Mouse (Mus musculus): ENCODE results near the gene Zmiz1. TPM values are rescaled to one million over a fixed set of nuclear protein-coding genes. Genes with fewer than 3 reads are reported as not detected.

Zmiz1 gene
- polyA plus RNA-seq, 1 experiment: 54.1 TPM

DNA sequence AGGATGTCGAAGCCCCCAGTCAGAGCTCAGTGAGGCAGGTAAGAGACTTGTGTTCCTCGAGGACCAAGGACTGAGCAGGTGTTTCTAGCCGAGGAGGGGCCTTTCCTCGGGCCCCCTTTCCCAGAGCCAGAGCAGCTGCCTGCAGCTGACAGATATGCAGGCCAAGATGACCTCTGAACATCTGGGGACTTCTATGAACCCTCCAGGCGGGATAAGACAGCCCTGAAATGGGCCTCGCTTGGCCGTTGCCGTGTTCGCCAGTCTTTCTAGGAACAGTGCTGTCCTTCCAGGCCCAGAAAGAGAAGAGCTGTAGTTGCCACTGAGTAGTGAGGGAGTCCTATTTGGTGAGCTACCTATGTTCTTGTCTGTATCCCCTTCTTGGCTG, 65.1 kb downstream of the Zmiz1 start:
- TF ChIP-seq FLI1 (IDR thresholded peaks at IDR 0.05; ENCODE audit: low read length) (no peak), GATA1 (IDR thresholded peaks at IDR 0.05; ENCODE audit: borderline replicate concordance, low read length) (no peak)
- Histone ChIP-seq H3K36me3 (replicated peaks; ENCODE audit: low read length) (peaks cover 80% of the 10 kb centered on the region), H3K9me3 (no peaks in the 10 kb centered on the region), H3K27me3 (replicated peaks) (no peaks in the 10 kb centered on the region), H3K4me3 (replicated peaks) (peak overlapping the region; percentile 42), H3K4me1 (peaks cover 100% of the 10 kb centered on the region)

DNA sequence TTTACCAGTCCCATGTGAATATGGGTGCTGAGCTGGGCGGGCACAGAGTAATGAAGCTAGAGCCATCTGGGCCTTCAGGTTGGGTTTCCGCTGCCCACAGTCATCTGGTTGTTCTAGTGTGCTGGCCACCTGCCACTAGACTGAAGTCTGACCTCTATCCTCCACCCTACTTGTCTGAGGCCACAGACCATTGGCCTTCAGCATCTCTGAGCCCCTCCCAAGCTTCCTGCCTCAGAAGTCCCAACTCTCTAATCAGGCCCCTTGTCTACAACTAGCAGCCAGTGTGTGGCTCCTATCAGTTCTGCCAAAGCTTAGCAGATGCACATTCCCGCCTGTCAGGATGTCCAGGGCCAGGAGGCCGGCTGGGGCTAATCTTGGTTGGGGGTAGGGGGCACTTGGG, 65.9 kb downstream of the Zmiz1 start:
- no peaks in the 10 kb centered on the region for H3K9me3 ChIP-seq
- H3K4me3 ChIP-seq (replicated peaks): peak overlapping the region; percentile 53
- no peak for TF ChIP-seq FLI1 (IDR thresholded peaks at IDR 0.05; ENCODE audit: low read length)
- TF ChIP-seq GATA1 (IDR thresholded peaks at IDR 0.05; ENCODE audit: borderline replicate concordance, low read length): no peak
- H3K27me3 ChIP-seq (replicated peaks): no peaks in the 10 kb centered on the region
- H3K36me3 ChIP-seq (replicated peaks; ENCODE audit: low read length): peaks cover 79% of the 10 kb centered on the region
- peaks cover 98% of the 10 kb centered on the region for H3K4me1 ChIP-seq

DNA sequence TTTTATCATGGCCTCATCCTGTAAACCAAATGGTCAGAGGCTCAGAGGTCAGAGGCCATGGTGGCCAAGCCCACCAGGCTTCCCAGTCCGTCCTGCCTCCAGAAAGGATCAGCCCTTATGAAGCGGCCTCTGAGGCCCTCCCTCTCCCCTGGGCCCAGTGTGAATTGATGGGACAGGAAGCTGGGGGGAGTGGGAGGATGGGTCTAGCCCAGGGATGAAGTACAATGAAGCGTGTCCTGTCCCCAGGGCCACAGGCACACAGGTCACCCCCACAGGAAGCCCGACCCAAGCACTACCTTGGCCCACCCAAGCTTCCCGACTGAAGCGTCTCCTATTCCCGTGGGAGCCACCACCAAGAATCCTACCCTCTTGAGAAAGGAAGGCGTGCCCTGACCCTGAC, 66.7 kb downstream of the Zmiz1 start:
- H3K9me3 ChIP-seq: no peaks in the 10 kb centered on the region
- peak overlapping the region; percentile 53 for H3K4me3 ChIP-seq (replicated peaks)
- no peaks in the 10 kb centered on the region for H3K27me3 ChIP-seq (replicated peaks)
- peaks cover 71% of the 10 kb centered on the region for H3K36me3 ChIP-seq (replicated peaks; ENCODE audit: low read length)
- no peak for TF ChIP-seq GATA1 (IDR thresholded peaks at IDR 0.05; ENCODE audit: borderline replicate concordance, low read length)
- peaks cover 98% of the 10 kb centered on the region for H3K4me1 ChIP-seq

DNA sequence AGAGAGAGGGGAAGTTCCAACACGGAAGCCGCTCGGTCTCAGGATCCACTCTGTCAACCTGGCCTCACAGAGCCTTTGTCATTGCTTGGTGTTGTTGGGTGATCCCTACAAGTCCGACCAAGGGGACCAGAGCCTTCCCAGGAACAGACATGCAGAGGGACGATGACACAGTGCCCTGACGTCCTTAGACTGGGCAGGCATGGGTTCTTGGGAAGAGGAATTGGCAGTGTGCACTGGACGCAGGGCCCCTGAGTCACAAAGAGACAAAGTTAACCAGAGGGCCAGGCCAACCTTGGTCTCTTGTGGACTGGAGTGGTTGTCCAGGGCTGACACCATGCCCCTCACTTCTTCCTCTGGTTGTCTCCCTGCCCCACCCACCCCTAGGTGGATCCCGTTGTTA, 67.9 kb downstream of the Zmiz1 start:
- Histone ChIP-seq H3K4me1 (peaks cover 98% of the 10 kb centered on the region), H3K36me3 (replicated peaks; ENCODE audit: low read length) (peaks cover 75% of the 10 kb centered on the region), H3K27me3 (replicated peaks) (peaks cover under 1% of the 10 kb centered on the region), H3K4me3 (replicated peaks) (peak overlapping the region; percentile 53), H3K9me3 (no peaks in the 10 kb centered on the region)
- no peak for TF ChIP-seq FLI1 (IDR thresholded peaks at IDR 0.05; ENCODE audit: low read length)
- no peak for TF ChIP-seq GATA1 (IDR thresholded peaks at IDR 0.05; ENCODE audit: borderline replicate concordance, low read length)

GRCm38 (mm10) chr14:25527321-25527720, 68.3 kb downstream of the Zmiz1 start:
- Histone ChIP-seq H3K36me3 (replicated peaks; ENCODE audit: low read length) (peaks cover 77% of the 10 kb centered on the region), H3K9me3 (no peaks in the 10 kb centered on the region), H3K27me3 (replicated peaks) (peaks cover 2% of the 10 kb centered on the region), H3K4me1 (peaks cover 98% of the 10 kb centered on the region), H3K4me3 (replicated peaks) (no peak overlapping the region)
- TF ChIP-seq FLI1 (IDR thresholded peaks at IDR 0.05; ENCODE audit: low read length) (no peak), GATA1 (IDR thresholded peaks at IDR 0.05; ENCODE audit: borderline replicate concordance, low read length) (no peak)

GRCm38 (mm10) chr14:25530342-25530741, 71.4 kb downstream of the Zmiz1 start:
- Histone ChIP-seq H3K9me3 (no peaks in the 10 kb centered on the region), H3K4me1 (peaks cover 98% of the 10 kb centered on the region), H3K4me3 (replicated peaks) (no peak overlapping the region), H3K27me3 (replicated peaks) (peaks cover 2% of the 10 kb centered on the region), H3K36me3 (replicated peaks; ENCODE audit: low read length) (peaks cover 71% of the 10 kb centered on the region)
- TF ChIP-seq GATA1 (IDR thresholded peaks at IDR 0.05; ENCODE audit: borderline replicate concordance, low read length): no peak
- no peak for TF ChIP-seq FLI1 (IDR thresholded peaks at IDR 0.05; ENCODE audit: low read length)

DNA sequence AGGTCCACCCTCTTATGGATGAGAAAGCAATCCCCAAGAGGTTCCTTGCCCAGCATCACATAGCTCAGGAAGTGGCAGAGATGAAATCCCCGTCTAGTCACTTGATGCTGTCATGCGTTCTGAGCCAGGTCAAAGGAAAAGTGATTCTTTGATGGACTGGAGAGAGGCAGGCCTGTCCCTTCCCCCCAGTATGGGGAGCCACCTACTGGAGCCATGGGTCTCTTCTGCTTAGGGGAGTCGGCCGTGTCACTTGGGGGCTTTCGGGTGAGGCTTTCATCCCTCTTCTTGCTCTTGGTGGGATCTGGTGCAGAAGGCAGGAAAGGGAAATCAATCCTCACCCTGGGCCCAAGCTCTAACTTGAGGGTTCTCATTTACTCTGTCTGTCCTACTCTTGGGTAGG, 71.8 kb downstream of the Zmiz1 start:
- Histone ChIP-seq H3K4me1 (peaks cover 98% of the 10 kb centered on the region), H3K9me3 (no peaks in the 10 kb centered on the region), H3K36me3 (replicated peaks; ENCODE audit: low read length) (peaks cover 71% of the 10 kb centered on the region)

GRCm38 (mm10) chr14:25533010-25533409, 74.0 kb downstream of the Zmiz1 start:
- Histone ChIP-seq H3K9me3 (no peaks in the 10 kb centered on the region), H3K36me3 (replicated peaks; ENCODE audit: low read length) (peaks cover 75% of the 10 kb centered on the region), H3K27me3 (replicated peaks) (peaks cover 5% of the 10 kb centered on the region), H3K4me1 (peaks cover 93% of the 10 kb centered on the region), H3K4me3 (replicated peaks) (no peak overlapping the region)
- no peak for TF ChIP-seq GATA1 (IDR thresholded peaks at IDR 0.05; ENCODE audit: borderline replicate concordance, low read length)
- no peak for TF ChIP-seq FLI1 (IDR thresholded peaks at IDR 0.05; ENCODE audit: low read length)

More for the DNA sequence above, 71.8 kb downstream of the Zmiz1 start:
- Histone ChIP-seq H3K27me3 (replicated peaks) (peaks cover 5% of the 10 kb centered on the region), H3K4me3 (replicated peaks) (no peak overlapping the region)
- TF ChIP-seq GATA1 (IDR thresholded peaks at IDR 0.05; ENCODE audit: borderline replicate concordance, low read length): no peak
- no peak for TF ChIP-seq FLI1 (IDR thresholded peaks at IDR 0.05; ENCODE audit: low read length)

DNA sequence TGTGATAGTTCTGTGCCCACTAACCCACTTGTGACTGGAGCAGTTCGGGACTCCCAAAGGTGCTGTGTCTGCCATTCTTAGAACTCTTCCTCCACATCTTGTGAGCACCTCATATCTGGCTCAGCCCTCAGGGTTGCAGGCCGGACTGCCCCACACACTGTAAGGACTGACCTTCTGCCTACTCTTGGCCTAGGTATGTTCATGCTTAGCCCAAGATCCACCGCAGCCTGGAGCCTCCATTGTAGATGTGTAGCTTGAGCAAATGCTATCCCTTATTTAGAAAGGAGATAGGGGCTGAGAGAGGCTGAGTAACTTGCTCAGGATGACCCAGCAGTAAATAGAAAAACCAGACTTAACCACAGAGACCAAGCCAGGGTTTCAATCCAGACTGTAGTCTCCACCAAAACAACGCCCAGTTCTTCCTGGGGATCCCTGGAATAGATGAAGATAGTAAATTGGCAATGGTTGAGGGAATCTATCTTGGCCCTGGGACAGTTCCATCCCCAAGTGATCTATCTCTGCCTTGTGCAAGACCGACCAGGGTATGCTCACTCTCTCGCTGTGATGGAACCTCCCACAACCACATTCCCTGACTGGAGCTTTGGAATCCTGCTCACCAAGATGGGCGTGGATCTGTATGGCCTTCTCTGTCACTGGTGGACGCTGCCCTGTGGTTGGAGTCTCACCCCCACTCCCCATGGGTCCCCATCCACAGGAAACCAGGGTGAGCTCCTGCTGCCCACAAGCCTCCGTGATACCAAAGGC, 74.8 kb downstream of the Zmiz1 start:
- H3K9me3 ChIP-seq: no peaks in the 10 kb centered on the region
- H3K4me3 ChIP-seq (replicated peaks): peak overlapping the region; percentile 80
- TF ChIP-seq FLI1 (IDR thresholded peaks at IDR 0.05; ENCODE audit: low read length) (no peak), GATA1 (IDR thresholded peaks at IDR 0.05; ENCODE audit: borderline replicate concordance, low read length) (no peak)
- H3K4me1 ChIP-seq: peaks cover 89% of the 10 kb centered on the region
- H3K36me3 ChIP-seq (replicated peaks; ENCODE audit: low read length): peaks cover 75% of the 10 kb centered on the region
- peaks cover 5% of the 10 kb centered on the region for H3K27me3 ChIP-seq (replicated peaks)

DNA sequence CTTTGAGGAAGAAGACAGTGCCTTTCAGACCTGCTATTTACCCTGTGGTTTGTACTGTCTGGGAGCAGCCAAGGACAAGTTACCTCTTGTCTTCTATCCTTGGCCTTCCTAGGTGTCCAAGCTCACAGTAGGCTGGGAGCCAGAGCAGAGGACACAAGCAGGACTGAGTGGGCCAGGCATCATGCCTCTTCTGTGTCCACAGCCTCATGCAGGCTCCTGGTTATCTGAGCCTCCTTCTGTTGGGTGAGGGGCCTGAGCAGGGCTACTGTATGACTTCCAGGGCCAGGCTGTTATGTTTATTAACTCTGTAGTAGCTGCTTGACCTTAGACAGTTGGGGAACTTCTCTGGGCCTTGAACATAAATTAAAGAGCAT, 75.4 kb downstream of the Zmiz1 start:
- TF ChIP-seq FLI1 (IDR thresholded peaks at IDR 0.05; ENCODE audit: low read length) (no peak), GATA1 (IDR thresholded peaks at IDR 0.05; ENCODE audit: borderline replicate concordance, low read length) (no peak)
- H3K27me3 ChIP-seq (replicated peaks): peaks cover 5% of the 10 kb centered on the region
- peaks cover 90% of the 10 kb centered on the region for H3K4me1 ChIP-seq
- peaks cover 77% of the 10 kb centered on the region for H3K36me3 ChIP-seq (replicated peaks; ENCODE audit: low read length)
- no peaks in the 10 kb centered on the region for H3K9me3 ChIP-seq
- peak overlapping the region; percentile 80 for H3K4me3 ChIP-seq (replicated peaks)
